Mouse (Mus musculus): ENCODE measurements around the gene Sh3bp5. TPM values are rescaled to one million over a fixed set of nuclear protein-coding genes. Genes with fewer than 3 reads are reported as not detected.

Gene Sh3bp5
- polyA plus RNA-seq, 1 experiment = 0.12 TPM

- no peaks in the 10 kb centered on the region for H3K9me3 ChIP-seq (ENCODE audit: control insufficient read depth, low read length)
- no peaks in the 10 kb centered on the region for H3K27me3 ChIP-seq (ENCODE audit: control insufficient read depth)
- peaks cover 4% of the 10 kb centered on the region for H3K4me1 ChIP-seq (ENCODE audit: control insufficient read depth)
- peaks cover 91% of the 10 kb centered on the region for H3K36me3 ChIP-seq (ENCODE audit: control insufficient read depth)
- no peak overlapping the region for H3K4me3 ChIP-seq (replicated peaks)
- TF ChIP-seq GATA1 (IDR thresholded peaks at IDR 0.05; ENCODE audit: low read length) = no peak
- no peak for TF ChIP-seq TAL1 (IDR thresholded peaks at IDR 0.05; ENCODE audit: low read length)
Observed at GRCm38 (mm10) chr14:31369377-31369776, 66.5 kb downstream of the Sh3bp5 start.

- Histone ChIP-seq H3K9me3 (ENCODE audit: control insufficient read depth, low read length) (peaks cover 3% of the 10 kb centered on the region; the same call in 1 of the 2 replicates), H3K4me3 (replicated peaks) (no peak overlapping the region), H3K27me3 (ENCODE audit: control insufficient read depth) (no peaks in the 10 kb centered on the region), H3K36me3 (ENCODE audit: control insufficient read depth) (peaks cover 91% of the 10 kb centered on the region), H3K4me1 (ENCODE audit: control insufficient read depth) (peaks cover 4% of the 10 kb centered on the region)
- TF ChIP-seq TAL1 (IDR thresholded peaks at IDR 0.05; ENCODE audit: low read length) (no peak), GATA1 (IDR thresholded peaks at IDR 0.05; ENCODE audit: low read length) (no peak)
Observed at GRCm38 (mm10) chr14:31367951-31368350, 67.9 kb downstream of the Sh3bp5 start.

GRCm38 (mm10) chr14:31365350-31365749 is 70.5 kb downstream of the Sh3bp5 start:
- Histone ChIP-seq H3K4me3 (replicated peaks) (no peak overlapping the region), H3K36me3 (ENCODE audit: control insufficient read depth) (peaks cover 92% of the 10 kb centered on the region), H3K27me3 (ENCODE audit: control insufficient read depth) (no peaks in the 10 kb centered on the region), H3K4me1 (ENCODE audit: control insufficient read depth) (peaks cover 6% of the 10 kb centered on the region), H3K9me3 (ENCODE audit: control insufficient read depth, low read length) (peaks cover 3% of the 10 kb centered on the region; the same call in 1 of the 2 replicates)
- no peak for TF ChIP-seq GATA1 (IDR thresholded peaks at IDR 0.05; ENCODE audit: low read length)
- TF ChIP-seq TAL1 (IDR thresholded peaks at IDR 0.05; ENCODE audit: low read length) = no peak

- Histone ChIP-seq H3K27me3 (ENCODE audit: control insufficient read depth) (no peaks in the 10 kb centered on the region), H3K4me1 (ENCODE audit: control insufficient read depth) (peaks cover 6% of the 10 kb centered on the region), H3K9me3 (ENCODE audit: control insufficient read depth, low read length) (peaks cover 3% of the 10 kb centered on the region; the same call in 1 of the 2 replicates), H3K4me3 (replicated peaks) (no peak overlapping the region), H3K36me3 (ENCODE audit: control insufficient read depth) (peaks cover 92% of the 10 kb centered on the region)
- TF ChIP-seq GATA1 (IDR thresholded peaks at IDR 0.05; ENCODE audit: low read length) = no peak
- TF ChIP-seq TAL1 (IDR thresholded peaks at IDR 0.05; ENCODE audit: low read length) = no peak
Observed at GRCm38 (mm10) chr14:31364589-31364988, 71.3 kb downstream of the Sh3bp5 start.

GRCm38 (mm10) chr14:31362236-31362635 is 73.6 kb downstream of the Sh3bp5 start:
- peaks cover 88% of the 10 kb centered on the region for H3K36me3 ChIP-seq (ENCODE audit: control insufficient read depth)
- TF ChIP-seq GATA1 (IDR thresholded peaks at IDR 0.05; ENCODE audit: low read length) (no peak), TAL1 (IDR thresholded peaks at IDR 0.05; ENCODE audit: low read length) (no peak)
- H3K4me3 ChIP-seq (replicated peaks) = no peak overlapping the region
- H3K9me3 ChIP-seq (ENCODE audit: control insufficient read depth, low read length) = peaks cover 3% of the 10 kb centered on the region; the same call in 1 of the 2 replicates
- H3K27me3 ChIP-seq (ENCODE audit: control insufficient read depth) = no peaks in the 10 kb centered on the region
- peaks cover 6% of the 10 kb centered on the region for H3K4me1 ChIP-seq (ENCODE audit: control insufficient read depth)

GRCm38 (mm10) chr14:31345367-31345766 is 90.5 kb downstream of the Sh3bp5 start:
- H3K36me3 ChIP-seq (ENCODE audit: control insufficient read depth) = peaks cover 80% of the 10 kb centered on the region
- no peaks in the 10 kb centered on the region for H3K9me3 ChIP-seq (ENCODE audit: control insufficient read depth, low read length)
- TF ChIP-seq GATA1 (IDR thresholded peaks at IDR 0.05; ENCODE audit: low read length) (no peak), TAL1 (IDR thresholded peaks at IDR 0.05; ENCODE audit: low read length) (no peak)
- no peak overlapping the region for H3K4me3 ChIP-seq (replicated peaks)
- no peaks in the 10 kb centered on the region for H3K27me3 ChIP-seq (ENCODE audit: control insufficient read depth)
- H3K4me1 ChIP-seq (ENCODE audit: control insufficient read depth) = peaks cover 19% of the 10 kb centered on the region

GRCm38 (mm10) chr14:31343241-31343640 is 92.6 kb downstream of the Sh3bp5 start:
- Histone ChIP-seq H3K4me1 (ENCODE audit: control insufficient read depth) (peaks cover 27% of the 10 kb centered on the region), H3K36me3 (ENCODE audit: control insufficient read depth) (peaks cover 70% of the 10 kb centered on the region), H3K4me3 (replicated peaks) (no peak overlapping the region), H3K27me3 (ENCODE audit: control insufficient read depth) (no peaks in the 10 kb centered on the region), H3K9me3 (ENCODE audit: control insufficient read depth, low read length) (no peaks in the 10 kb centered on the region)
- no peak for TF ChIP-seq TAL1 (IDR thresholded peaks at IDR 0.05; ENCODE audit: low read length)
- no peak for TF ChIP-seq GATA1 (IDR thresholded peaks at IDR 0.05; ENCODE audit: low read length)

GRCm38 (mm10) chr14:31337947-31338346 is 97.9 kb downstream of the Sh3bp5 start:
- H3K4me1 ChIP-seq (ENCODE audit: control insufficient read depth) = peaks cover 33% of the 10 kb centered on the region
- peak overlapping the region; percentile 95 for H3K4me3 ChIP-seq (replicated peaks)
- TF ChIP-seq TAL1 (IDR thresholded peaks at IDR 0.05; ENCODE audit: low read length) = no peak
- no peak for TF ChIP-seq GATA1 (IDR thresholded peaks at IDR 0.05; ENCODE audit: low read length)
- no peaks in the 10 kb centered on the region for H3K9me3 ChIP-seq (ENCODE audit: control insufficient read depth, low read length)
- peaks cover under 1% of the 10 kb centered on the region; the same call in 1 of the 2 replicates for H3K27me3 ChIP-seq (ENCODE audit: control insufficient read depth)
- peaks cover 25% of the 10 kb centered on the region for H3K36me3 ChIP-seq (ENCODE audit: control insufficient read depth)

- no peak for TF ChIP-seq TAL1 (IDR thresholded peaks at IDR 0.05; ENCODE audit: low read length)
- H3K4me3 ChIP-seq (replicated peaks) = peak overlapping the region; percentile 95
- H3K27me3 ChIP-seq (ENCODE audit: control insufficient read depth) = peaks cover 3% of the 10 kb centered on the region; the same call in 1 of the 2 replicates
- H3K9me3 ChIP-seq (ENCODE audit: control insufficient read depth, low read length) = no peaks in the 10 kb centered on the region
- peaks cover 23% of the 10 kb centered on the region for H3K36me3 ChIP-seq (ENCODE audit: control insufficient read depth)
- H3K4me1 ChIP-seq (ENCODE audit: control insufficient read depth) = peaks cover 33% of the 10 kb centered on the region
Observed at GRCm38 (mm10) chr14:31337406-31337805, 98.5 kb downstream of the Sh3bp5 start.
